Mouse (Mus musculus) spleen, postnatal 14 days (tissue): ENCODE results near the gene Col9a2.

Experiments
- DNase-seq, 2 experiments: peaks; one replicate each; pipeline ENCODE4 v3.0.0; 2021 to 2022; ENCODE audit warnings: low spot score in 2 of 2

The Col9a2 gene

DNA sequence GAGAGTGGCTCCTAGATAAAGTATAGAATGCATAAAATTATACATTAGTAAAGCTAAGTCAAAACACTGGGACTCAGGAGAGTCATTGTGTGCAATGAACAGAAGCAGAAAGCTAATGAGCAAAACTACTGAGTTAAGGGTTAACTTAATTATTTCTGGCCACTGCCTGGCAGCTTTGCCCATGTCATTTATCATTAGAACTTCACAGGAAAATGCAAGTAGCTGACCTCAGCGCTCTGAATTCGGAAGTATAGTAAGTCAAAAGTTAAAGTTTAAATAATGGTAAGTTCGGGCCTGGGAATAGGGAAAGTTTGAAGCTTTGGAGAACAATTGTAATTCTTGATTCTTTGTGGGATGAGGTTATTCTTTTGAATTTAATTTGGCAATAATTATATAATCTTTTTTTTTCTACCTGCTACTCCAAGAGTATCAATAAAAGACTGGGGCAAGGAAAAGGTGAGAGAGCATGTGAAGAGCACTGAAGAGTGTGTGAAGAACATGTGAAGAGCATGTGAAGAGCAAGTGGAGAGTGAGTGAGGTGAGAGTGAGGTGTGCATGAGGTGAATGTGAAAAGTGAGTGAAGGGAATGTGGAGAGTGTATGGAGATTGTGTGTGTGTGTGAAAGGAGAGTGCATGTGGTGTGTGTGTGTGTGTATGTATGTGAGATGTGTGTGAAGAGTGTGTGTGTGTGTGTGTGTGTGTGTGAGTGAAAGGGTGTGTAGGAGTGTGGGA, 38.9 kb downstream of the Col9a2 start:
- DNase-seq: no peak

DNA sequence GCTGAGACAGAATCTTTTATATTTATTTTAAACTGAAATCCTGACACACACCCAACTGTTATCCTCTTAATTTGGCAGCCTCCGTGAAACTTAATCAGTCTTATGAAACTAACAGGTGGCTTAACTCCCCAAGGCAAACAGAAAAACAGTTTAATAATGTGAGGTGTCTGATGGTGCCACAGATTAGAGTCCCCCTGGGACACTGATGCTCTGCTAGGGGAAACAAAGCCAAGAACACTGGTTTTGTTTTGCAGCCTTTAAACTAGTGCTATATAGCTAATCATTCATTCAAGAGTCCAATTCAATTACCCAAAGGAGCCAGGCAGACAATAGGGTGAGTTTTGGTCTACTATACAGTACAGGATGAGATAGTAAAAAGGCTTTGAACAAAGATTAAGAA, 41.2 kb downstream of the Col9a2 start:
- DNase-seq: no peak

DNA sequence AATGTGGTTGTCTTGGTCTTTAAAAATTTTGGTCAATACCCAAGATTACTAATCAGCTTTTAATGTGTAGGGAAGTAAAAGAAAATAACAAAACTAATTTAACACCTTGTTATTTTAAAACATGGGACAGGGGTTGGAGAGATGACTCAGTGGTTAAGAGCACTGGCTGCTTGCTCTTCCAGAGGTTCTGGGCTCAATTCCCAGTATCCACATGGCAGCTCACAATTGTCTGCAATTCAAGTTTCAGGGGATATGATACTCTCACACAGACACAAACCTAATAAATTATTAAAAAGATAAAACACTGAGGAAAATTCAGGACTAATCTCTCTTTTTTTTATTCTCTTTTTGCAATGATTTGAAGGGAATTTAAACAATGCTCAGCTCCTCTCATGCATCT, 45.3 kb downstream of the Col9a2 start:
- DNase-seq: no peak

DNA sequence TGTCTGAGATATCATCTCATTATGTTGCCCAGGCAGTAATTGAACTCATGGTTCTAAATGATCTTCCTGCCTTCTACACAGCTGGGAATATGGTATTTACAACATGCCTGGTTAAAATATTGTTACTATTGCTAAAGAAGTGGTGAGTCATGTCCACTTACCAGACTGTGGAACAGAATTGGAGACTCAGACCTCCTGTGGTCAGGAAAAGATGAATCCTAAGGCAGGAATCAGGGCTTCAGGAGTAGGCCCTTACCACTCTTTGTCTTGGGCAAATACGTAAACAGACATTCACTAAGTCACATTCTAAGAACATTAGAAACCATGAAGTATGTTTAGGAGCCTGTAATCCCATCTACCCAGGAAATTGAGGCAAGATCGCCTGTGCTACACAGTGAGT, 49.5 kb downstream of the Col9a2 start:
- DNase-seq: no peak

DNA sequence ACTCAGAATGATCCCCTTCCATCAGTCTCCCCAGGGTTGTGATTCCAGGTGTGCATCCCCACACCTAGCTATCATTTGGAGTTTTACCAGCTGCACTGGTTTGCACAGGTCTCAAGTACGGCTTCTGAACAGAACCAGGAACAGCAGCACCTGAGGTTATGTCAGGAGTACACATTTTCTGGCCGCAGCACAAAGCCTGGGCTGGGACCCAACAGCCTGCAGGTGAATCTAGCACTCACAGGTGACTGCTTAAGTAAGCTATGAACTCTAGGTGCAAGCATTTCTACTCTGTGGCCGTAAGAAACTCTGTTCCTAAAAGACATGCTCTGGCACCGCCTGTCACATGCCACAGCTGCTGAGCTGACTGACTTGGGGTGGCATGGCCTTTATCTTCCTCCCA, 51.0 kb downstream of the Col9a2 start:
- DNase-seq: no peak

DNA sequence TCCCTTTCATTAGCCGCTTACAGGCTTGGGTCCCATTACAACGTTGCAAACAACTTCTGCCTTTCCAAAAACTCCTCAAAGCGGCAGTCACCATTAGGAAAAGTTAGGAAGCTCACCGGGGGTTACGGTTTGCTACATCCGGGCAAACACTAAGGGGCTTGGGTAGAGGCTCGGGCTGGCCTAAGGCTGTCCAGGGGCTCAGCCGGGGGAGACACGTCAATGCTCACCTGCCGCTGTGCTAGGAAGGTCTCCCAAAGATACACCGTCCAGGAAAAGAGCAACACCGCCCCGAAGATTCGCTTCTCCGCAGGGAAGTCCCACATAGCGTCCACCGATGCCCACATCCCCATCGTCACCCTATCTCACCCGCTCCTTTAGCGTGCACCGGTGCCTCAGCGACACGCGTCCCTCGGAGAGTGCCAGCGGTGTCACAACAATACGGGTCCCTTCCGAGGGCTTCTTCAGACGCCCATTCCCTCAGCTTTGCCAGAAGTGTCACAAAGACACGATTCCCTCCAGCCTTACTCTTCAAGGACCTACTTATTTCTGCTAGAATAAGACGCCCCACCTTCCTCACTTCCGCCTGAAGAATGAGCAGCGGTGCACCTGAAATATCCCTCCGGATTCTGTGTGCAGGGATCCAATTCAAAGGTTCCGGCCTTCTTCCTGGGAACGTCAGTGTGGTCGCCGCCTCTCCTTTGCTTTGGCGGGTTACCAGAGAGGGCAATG, 58.6 kb downstream of the Col9a2 start, which contains the start of gene Zmpste24:
Gene Zmpste24 (minus strand): TSS at position 592 of the 729 bp plus-strand sequence.
- DNase-seq: peak; percentile 65 to 80

DNA sequence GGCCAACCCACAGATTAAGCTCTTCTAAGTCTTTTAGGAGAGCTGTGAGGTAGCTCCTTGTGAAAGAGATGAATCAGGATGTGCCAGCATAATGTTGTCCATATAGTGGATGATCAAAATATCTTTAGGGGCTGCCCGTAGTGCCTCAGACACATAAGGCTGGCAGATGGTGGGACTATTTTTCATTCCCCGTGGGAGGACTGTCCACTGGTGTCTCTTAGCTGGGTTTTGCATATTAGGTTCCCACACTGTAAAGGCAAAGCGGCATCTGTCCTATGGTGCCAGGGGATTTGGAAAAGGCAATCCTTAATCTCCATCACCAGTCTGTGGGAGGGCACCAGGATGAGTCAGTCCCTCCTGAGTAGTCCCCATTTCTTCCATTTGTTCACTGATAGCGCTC, 64.1 kb downstream of the Col9a2 start:
- no peak for DNase-seq
